Mouse (Mus musculus) right cerebral cortex, adult 2 months (tissue): ENCODE results near the gene Bysl.

ENCODE experiments used
- DNase-seq, 2 experiments: peaks; one replicate each; pipeline ENCODE4 v3.0.0; 2021 to 2022; ENCODE audit warnings: low spot score in 2 of 2

Gene Bysl

GRCm38 (mm10) chr17:47594183-47594968, 16.9 kb downstream of the Bysl start:
- DNase-seq: no peak

GRCm38 (mm10) chr17:47593854-47594182, 17.5 kb downstream of the Bysl start:
- DNase-seq: no peak

- DNase-seq: peak; percentile 89
These were observed 18.0 kb downstream of the Bysl start for GRCm38 (mm10) chr17:47593215-47593853.

- no peak for DNase-seq
These were observed 20.2 kb downstream of the Bysl start for GRCm38 (mm10) chr17:47591073-47591472.

GRCm38 (mm10) chr17:47588517-47588916, 22.8 kb downstream of the Bysl start:
- DNase-seq: no peak

- no peak for DNase-seq
These were observed 30.3 kb downstream of the Bysl start for GRCm38 (mm10) chr17:47580962-47581361.

- no peak for DNase-seq
These were observed 32.6 kb downstream of the Bysl start for GRCm38 (mm10) chr17:47578655-47579054.

- no peak for DNase-seq
These were observed 36.5 kb downstream of the Bysl start for GRCm38 (mm10) chr17:47574830-47575229.

GRCm38 (mm10) chr17:47574028-47574427, 37.3 kb downstream of the Bysl start:
- DNase-seq: no peak

- DNase-seq: no peak
These were observed 38.9 kb downstream of the Bysl start for GRCm38 (mm10) chr17:47572436-47572835.

GRCm38 (mm10) chr17:47571621-47572020, 39.7 kb downstream of the Bysl start:
- DNase-seq: no peak

- DNase-seq: no peak
These were observed 42.3 kb downstream of the Bysl start for GRCm38 (mm10) chr17:47568951-47569527.

GRCm38 (mm10) chr17:47568389-47568788, 42.9 kb downstream of the Bysl start:
- DNase-seq: no peak

- no peak for DNase-seq
These were observed 44.0 kb downstream of the Bysl start for GRCm38 (mm10) chr17:47567271-47567670.

- DNase-seq: no peak
These were observed 45.2 kb downstream of the Bysl start for GRCm38 (mm10) chr17:47566133-47566532.

- DNase-seq: no peak
These were observed 46.7 kb downstream of the Bysl start for GRCm38 (mm10) chr17:47564612-47565011.

GRCm38 (mm10) chr17:47562875-47563274, 48.4 kb downstream of the Bysl start:
- DNase-seq: no peak

- no peak for DNase-seq
These were observed 51.6 kb downstream of the Bysl start for GRCm38 (mm10) chr17:47559726-47560125.

GRCm38 (mm10) chr17:47557179-47557578, 54.1 kb downstream of the Bysl start:
- DNase-seq: no peak

GRCm38 (mm10) chr17:47554621-47555020, 56.7 kb downstream of the Bysl start:
- DNase-seq: no peak

- DNase-seq: no peak
These were observed 58.3 kb downstream of the Bysl start for GRCm38 (mm10) chr17:47552994-47553393.

- DNase-seq: no peak
These were observed 60.2 kb downstream of the Bysl start for GRCm38 (mm10) chr17:47551049-47551448.
